Mouse (Mus musculus): ENCODE data around the gene Xrcc6.

DNA sequence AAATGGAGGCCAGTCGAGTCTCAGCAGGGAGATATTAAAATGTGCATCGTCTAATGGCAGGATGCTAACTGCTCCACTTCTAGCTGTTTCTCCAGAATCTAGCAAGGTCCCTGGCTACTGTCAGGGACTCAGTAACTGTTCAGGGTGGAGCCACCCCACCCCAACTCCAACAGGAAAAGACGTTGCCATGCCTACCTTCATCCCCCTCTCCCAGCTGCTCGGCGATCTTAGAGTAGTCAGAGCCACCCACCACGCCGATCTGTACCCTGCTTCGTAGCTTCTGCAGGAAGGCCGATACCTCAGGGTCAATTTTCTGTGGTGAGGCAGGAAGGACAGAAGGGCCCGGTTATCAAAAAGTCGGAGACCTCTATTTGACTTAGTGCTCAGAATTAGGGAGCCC, 30.0 kb upstream of the Xrcc6 start:
- TF ChIP-seq POLR2A (IDR thresholded peaks at IDR 0.05; ENCODE audit: control insufficient read depth, extremely low read depth, insufficient read depth, low read length, poor library complexity): no peak
- TF ChIP-seq CTCF (IDR thresholded peaks at IDR 0.05; ENCODE audit: borderline replicate concordance, control insufficient read depth, extremely low read depth, insufficient read depth, low read length, poor library complexity): no peak

All from thymus, adult 2 months (tissue).